Mouse (Mus musculus): ENCODE data around the gene Nrros.

Gene Nrros

DNA sequence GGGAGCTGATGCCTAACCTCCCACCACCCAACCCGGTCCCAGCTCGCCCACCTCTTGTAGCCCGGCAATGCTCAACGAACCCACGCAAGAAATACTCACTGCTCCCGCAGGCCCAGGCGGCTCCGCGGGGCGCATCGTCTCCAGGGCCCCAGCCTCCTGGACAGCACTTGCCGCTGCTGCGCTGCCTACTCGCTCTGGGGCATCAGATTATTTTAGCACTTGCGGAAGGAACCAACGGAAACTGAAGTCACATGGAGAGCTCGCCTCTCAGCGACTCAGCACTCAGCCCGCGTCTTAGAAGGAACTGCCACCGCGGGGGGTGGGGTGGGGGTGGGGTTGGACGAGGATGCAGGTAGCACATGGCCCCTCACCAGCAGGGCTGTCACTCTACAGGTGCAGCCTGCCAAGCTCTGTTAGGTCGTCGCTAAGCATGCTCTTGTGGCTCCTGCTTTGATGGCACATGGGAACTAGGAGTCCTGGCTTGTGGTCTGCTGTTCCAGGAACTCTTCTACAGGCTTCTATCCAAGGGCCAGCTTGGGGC, at the start of gene Nrros:
Gene Nrros, minus strand, starts transcription at position 314 of the 541 bp plus-strand sequence.
- DNase-seq (ENCODE audit: low spot score in 2 of 2) = no peak

DNA sequence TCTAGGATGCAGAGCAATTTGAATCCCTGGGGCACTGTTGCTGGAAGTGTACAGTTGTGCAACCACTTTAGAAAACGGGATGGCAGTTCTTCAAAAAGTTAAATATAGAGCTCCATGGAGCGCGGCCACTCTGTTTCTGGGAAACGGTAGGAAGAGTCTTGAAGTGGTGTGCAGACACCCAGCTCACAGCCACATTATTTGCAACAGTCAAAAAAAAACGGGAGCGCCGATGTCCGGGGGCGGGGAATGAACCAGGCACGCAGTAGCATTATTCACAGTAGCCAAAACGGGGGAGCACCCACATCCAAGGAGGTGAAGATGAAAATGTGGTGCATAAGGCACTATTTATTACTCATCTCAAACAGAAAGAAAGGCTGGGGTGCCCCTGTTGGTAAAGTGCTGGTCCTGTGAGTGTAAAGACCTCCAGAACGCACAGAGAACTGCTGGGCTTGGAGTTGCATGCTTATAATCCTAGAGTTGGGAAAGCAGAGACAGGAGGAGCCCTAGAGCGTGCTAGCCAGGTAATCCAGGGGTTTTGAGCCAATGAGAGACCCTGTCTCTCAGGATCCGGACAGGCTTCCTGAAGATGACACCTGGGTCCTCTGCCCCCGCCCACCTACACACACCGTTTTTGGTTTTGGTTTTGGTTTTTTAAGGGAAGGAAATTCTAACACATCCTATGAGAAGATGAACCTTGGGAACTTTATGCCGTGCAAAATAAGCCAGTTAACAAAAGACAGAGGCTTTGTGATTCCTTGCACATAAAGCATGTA, 49.6 kb upstream of the Nrros start:
- DNase-seq (ENCODE audit: low spot score in 2 of 2) = no peak

DNA sequence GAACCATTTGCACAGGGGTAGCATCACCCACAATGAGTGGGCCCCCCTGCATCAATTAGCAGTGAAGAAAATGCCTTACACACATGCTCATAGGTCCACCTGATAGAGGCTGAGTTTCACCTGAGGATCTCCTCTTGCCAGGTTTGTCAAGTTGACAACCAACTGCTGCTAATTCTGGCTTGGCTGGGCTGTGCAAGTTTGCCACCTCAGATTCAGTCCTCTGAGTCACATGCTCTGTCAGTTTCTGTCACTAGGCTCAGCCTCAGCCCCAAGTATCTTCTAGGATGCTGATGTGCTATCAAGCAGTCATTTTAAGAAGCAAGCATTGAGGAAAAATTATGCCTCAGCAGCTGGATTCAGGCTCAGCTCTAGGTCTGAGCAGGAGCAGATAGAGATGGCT, 48.8 kb upstream of the Nrros start:
- no peak for DNase-seq (ENCODE audit: low spot score in 2 of 2)

DNA sequence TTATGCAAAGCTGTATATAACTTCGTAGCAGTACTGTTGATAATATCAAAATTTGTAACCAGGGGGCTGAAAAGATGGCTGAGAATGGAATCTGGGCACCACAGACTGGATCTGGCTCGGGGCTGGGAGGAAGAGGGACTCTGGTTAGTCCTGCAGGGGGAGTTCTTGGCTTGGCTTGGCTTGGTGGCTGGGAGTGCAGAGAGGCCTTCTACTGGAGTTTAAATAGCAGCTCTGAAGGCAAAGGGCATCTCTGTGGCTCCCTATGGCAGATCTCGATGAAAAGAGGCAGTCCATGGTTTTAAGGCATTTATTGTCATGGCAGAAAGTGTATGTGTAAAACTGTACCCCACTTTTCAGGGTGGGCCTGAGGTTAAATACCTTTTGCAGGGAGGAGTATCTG, 39.5 kb upstream of the Nrros start:
- DNase-seq (ENCODE audit: low spot score in 2 of 2) = no peak

DNA sequence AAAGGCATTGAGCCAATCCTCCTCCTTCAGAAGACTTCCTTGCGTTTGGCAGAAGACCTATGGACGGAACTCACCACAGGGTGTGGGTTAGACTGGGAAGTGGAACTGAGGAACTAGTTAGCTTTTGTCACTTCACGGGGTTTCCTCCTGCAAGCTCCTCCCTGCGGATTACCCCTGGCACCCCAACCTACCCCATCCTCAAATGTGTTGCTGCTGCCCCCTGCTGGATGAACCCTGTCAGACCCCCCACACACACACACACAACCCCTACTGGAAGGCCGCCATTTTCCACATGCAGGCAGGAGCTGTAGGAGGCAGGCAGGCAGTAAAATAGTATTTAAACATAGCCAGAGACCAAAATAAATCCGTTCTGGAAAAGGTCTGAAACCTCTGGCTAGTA, 37.3 kb upstream of the Nrros start:
- peak; percentile 32 to 72 for DNase-seq (ENCODE audit: low spot score in 2 of 2)

DNA sequence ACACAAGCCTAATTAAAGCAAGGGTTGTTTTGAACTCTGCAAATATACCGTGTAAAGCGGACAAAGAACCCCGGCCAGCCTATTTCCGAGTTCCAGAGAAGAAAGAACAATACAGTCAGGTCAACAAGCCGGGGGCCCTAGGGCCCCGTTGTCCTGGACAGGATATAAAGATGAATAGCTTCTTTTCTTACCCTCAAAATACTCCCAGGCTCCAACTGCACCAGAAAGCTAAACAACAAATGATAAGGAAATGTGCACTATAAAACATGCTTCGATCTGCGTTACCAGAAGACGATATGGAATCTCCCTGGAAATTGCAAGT, 35.6 kb upstream of the Nrros start:
- no peak for DNase-seq (ENCODE audit: low spot score in 2 of 2)

DNA sequence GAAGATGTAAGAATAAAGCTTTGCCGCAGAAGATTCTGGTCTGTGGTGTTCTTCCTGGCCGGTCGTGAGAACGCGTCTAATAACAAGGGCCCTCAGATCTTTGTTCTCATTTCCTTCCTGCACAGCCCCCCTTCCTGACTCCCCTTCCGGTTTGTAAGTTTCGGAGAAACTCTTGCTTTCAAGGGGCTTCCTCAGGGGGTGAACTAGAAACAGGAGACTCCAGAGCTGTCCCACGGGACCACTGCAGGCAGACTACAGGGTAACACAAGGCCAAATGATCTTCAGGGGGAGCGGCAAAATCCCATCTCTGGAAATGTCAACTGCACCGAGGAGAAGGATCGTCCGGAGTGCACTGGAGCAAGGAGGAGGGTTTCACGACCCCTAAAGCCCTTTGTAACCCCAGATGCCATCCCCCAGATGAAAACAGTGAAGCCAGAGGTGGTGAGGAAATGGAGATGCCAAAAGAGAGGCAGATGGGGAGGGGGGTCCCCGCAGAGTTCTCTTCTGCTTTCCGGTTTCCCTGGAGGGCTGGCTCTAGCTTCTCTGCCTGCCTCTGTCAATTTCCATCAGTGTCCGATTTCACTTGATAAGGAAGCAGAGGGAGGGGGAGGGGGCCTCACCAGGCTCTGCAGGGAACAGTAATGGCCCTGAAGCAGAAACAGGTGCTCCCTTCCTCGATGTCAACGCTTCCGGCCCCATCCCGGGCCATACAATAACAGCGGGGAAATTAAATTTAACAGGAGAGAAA, 35.0 kb upstream of the Nrros start:
- no peak for DNase-seq (ENCODE audit: low spot score in 2 of 2)

DNA sequence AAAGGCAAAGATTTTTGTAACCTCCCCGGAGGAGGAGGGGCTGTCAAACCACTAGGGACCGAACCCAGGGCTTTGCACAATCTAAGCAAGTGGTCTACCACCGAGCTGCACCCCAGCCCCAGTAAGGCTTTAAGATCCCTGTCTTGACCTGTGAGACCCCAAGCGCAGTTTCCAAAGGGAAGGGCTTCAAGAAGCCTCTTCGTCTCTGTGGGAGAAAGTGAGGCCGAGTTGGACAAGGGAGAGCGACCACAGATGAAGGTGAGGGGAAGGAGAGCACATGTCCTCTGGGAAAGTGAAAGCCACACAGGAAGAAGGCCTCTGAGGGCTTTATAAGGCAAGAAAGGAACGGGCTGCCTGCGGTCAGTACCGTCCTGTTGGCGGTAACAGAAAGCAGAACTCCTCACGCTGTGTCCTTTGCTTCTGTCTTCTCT, 24.6 kb upstream of the Nrros start:
- DNase-seq (ENCODE audit: low spot score in 2 of 2) = no peak

DNA sequence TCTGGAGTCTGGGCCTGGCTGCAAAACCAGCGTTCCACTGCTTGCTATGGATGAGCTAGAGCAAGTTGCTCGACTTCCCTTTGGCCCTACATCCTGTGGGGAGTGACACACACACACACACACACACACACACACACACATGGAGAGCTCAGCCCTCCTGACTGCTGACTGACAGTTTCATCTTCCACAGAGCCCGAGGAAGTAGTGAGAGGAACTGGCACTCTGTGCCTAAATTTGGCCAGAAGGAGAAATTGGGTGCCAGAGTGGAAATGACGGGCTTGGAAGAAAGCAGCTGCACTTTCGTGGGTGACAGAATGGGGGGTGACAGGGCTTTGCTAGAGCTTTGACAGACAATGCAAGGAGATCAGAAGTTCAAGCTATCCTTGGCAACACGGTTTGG, 23.7 kb upstream of the Nrros start:
- DNase-seq (ENCODE audit: low spot score in 2 of 2) = no peak

DNA sequence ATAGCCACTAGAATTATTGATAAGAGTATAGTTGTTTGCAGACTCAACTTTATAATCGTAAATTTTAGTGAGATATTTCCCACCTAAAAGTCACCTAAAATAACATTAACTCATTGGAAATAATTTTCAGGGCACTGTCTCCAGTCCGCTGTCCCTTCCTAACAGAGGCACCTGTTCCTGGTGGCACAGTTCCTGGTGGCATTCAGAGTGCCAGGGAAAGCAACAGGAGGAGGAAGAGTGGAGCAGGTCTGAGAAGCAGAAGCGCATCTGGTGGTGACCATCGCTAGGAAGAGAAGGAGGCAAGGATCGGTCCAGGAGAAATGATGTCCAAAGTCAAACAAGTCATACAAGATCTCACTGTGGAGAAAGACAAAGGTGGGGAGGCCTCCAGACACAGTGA, 20.7 kb upstream of the Nrros start:
- no peak for DNase-seq (ENCODE audit: low spot score in 2 of 2)

DNA sequence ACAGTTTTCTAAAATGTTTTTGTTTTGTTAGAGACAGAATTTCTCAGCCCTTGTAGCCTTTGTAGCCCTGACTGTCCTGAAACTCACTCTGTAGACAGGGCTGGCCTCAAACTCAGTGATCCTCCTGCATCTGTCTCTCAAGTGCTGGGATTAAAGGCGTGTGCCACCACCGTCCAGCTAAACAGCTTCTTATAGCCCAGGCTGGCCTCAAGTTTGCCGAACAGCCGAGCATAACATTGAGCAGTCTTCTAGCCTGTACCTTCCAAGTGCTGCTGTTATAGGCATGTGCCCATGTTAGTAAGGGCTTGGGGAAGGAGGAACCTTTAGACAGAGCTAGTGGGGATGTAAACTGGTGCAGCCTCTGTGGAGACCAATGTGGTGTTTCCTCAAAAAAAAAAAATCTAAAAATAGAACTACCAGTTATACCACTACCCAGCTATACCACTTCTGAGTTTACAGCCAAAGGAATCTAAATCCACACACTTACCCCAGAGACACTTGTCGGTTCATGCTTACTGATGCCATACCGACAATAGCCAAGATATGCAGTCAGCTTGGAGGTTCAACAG, 14.0 kb upstream of the Nrros start, which contains the start of gene Bex6:
Gene Bex6, plus strand, starts transcription at position 491 of the 569 bp plus-strand sequence.
- no peak for DNase-seq (ENCODE audit: low spot score in 2 of 2)

DNA sequence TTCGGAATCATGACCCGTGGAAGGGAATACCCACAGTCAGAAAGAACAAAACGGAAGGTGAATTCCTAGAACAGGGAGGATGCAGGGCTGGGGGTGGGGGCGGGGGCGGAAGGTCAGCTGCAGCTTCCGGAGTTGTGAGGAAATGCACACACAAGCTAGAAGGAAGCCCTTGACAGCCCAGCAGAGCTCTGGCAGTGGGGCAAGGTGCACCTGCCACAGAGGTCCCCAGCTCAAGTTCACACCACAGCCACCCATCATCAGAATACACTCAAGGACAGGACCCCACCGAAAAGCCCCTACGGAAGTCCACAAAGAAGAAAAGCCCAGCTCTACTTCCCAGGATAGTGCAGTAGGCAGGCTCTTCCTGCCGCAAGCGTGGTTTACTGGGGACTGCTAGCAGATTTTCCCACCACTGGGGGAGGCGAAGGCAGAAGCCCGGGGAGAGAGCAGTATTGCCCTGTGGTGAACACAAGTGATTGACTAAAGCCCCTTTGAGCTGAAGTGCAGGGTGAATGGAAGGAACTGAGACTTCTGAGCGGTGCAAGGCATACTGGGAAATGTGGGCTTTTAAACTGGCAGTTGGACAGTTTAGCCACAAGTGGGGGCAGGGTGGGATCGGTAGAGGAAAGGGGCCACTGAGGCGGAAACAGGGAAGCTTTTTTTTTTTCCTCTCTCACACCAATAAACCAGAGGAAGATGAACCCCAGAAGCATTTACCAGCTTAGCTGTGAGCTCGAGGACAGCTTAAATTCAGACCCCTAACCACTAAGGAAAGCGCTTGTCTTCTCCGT, 11.7 kb upstream of the Nrros start:
- no peak for DNase-seq (ENCODE audit: low spot score in 2 of 2)

DNA sequence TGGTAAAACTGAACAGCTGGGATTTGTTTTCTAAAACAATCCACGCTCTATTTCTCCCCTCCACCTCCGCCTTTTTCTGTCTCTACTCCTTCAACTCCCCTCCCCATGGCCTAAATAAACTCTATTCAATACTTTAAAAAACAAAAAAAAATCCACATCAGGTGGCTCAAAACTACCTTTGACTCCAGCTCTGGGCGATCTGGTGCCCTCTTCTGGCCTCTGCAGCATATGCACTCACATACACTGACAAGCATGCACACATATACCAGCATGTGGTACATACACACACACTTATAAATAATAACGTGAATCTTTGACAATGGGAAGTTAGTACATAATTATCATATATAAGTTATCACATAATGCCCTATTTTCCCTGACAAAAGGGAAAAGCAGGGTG, 9.6 kb upstream of the Nrros start:
- DNase-seq (ENCODE audit: low spot score in 2 of 2) = no peak

DNA sequence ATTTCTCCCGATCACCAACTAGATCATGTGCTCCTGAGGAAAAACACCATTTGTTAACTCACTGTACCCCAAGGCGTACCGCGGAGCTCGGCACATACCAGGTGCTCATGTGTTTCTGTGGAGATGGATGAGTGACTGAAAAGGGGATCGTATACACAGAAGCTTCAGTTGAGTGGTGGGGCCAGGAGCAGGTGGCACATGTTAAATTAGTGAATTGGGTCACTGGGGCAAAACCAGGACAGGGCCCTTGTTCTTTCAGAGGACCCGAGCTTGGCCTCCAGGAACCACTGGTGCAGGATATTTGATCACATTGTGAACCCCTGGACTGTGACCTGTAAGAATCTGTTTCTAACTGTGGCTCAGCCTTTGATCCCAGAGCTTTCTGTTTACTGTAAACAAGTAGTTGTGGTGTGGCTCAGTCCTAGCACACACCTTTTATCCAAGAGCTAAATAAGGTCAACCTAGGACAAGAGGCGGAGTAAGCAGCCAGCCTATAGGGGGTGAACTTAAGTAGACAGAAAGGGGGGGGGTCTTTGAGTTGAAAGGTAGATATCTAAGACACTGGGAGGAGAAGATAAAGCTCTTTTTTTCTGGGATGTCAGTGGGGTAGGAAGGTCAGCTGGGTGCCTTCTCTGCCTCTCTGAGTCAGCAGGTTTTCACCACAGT, 9.1 kb upstream of the Nrros start:
- no peak for DNase-seq (ENCODE audit: low spot score in 2 of 2)

DNA sequence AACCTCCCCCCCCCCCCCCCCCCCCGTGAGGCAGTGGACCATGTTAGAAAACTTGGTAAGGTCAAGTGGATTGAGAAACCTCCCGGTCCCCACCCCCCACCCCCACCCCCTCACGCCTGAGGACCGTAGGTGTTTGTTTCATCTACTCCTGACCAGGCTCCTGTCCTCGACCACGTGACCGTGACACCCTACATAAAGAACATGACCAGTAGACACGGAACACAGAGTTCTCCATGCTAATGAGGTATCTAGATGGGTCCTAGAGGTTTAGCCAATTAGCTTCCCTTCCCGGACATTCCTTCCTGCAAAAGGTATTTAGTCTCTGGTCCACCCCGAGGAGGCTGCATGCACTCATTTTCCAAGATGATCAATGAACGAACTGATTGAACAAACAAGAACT, 8.0 kb upstream of the Nrros start:
- DNase-seq (ENCODE audit: low spot score in 2 of 2) = no peak

DNA sequence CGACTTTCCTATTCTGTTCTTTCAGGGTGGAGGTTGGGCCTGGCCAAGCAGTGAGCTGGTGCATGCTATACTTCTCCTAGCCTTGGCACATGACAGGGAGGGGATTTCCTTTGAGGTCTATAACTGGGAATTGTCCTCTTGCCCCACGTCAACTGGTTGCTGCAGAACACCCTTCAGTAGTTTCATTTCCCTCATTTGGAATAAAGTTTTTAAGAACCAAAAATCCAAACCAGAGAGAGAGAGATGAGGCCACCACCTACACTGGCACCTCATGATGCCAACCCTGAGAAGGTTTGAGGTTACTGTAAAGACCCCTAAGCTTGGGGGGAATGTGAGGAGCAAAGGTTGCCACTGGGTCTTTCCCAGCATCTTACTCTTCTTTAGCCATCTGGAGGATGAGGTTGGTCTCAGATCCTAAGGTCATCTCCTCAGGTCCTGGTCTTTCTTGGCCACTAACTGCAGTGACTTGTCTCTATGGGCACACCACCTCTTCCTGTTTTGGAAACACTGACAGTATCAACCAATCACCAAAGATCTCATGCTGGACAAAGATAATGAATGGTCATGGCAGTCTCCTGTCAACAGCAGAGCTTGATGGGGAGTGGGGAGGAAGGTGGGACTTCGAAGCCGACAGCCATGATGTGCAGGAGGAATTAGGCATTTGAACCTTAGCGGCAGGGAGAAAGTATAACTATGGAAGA, 5.8 kb upstream of the Nrros start:
- no peak for DNase-seq (ENCODE audit: low spot score in 2 of 2)

DNA sequence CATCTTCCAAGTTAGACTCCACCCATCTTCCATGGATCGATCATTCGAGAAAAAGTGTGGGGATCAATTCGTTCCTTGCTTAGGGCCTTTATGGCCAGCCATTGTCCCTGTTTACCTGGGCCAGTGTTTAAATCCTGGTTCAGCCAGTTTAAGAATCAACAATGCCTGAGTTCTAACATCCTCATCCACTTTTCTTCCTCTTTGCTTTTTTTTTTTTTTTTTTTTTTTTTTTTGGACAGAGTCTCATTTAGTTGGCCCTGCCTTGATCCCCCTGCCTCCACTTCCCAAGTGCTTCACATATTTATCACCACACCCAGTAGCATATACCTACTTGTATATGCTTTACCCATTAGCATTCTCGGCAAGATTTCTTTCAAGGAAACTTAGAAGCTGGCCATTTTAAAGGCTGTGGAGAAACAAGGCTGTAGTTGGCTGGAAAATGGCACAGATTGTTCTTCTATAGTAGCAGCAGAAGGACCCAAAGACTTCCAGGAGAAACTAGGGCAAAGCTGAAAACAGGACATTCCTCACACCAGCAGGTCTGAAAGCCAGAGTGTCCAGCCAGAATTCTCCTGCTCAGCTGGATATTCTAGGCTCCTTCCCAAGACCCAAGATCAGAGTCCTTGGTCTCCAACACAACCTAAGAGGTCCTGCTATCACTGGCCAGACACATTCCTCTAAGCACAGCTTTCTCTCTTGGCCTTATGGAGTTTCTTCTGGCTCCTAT, 2.6 kb upstream of the Nrros start:
- DNase-seq (ENCODE audit: low spot score in 2 of 2) = no peak

DNA sequence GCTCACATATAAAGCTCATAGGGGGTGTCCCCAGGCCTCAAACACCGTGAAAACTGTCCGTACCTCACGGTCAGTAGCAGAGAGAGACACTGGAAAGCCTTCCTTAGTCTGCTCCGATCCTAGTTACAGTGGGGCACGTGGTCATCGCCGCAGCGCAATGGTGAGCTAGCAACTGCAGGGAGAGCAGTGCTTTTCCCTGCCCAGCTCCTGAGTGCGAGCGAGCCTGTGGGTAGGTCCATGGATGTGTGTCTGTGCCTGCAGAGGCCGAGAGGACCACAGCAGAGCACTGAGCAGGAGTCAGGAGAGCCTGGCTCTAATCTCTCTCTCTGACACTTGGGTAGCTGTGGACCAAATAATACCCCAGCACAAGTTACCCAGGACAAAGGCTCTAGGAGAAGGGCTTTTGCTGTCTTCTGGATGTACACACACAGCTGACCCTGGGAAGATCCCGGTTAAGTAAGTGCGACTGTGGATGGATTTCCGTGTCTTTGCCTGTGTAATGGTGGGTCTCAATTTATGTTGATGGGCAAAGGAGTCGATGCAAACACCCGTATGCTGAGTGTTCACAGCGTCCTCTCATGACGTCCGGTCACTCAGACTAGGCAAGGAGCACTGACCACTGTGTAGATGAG, 882 bp downstream of the Nrros start:
- DNase-seq (ENCODE audit: low spot score in 2 of 2) = no peak

DNA sequence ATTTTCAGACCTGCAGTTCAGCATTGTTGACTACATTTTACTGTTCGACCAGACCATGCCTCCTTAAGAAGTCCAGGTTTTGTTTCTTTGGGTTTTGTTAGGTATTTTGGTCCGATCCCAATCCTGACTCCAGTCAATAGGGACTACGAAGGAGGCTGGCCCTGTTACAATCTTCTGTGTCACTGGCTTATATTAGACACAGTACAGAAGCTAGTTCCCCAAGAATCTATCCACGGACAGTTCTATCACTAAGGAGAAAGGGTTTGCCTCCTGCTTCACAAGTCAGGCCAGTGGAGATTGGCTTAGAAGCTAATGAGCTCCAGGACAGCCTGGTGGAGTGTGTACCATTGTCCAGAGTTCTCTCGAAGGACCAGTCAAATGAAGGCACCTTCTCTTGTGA, 1.5 kb downstream of the Nrros start:
- no peak for DNase-seq (ENCODE audit: low spot score in 2 of 2)

DNA sequence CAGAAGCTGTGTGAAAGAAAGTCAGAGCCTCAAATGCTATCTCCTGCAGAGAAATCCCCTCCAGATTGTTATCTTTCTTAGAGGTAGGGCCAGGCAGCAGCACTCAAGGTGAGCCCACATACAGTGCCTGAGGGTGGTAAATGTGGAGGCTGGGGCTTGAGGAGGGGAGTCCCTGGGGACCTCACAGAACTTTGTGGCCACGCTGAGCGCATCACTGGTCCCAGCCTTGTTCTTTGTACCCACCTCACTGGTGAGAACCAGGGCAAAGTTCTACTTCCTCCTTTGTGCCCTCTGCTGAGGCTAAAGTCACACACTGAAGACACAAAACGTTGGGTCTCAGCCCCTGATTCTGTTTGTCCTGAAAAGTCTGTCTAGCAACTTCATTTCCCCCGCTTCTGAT, 2.0 kb downstream of the Nrros start:
- no peak for DNase-seq (ENCODE audit: low spot score in 2 of 2)
